Mouse (Mus musculus): Measurements from ENCODE around the gene Cdk11b. TPM values are rescaled to one million over a fixed set of nuclear protein-coding genes. Genes with fewer than 3 reads are reported as not detected.

The Cdk11b gene
- polyA plus RNA-seq, 1 experiment from 2014 or later = 71.2 TPM

DNA sequence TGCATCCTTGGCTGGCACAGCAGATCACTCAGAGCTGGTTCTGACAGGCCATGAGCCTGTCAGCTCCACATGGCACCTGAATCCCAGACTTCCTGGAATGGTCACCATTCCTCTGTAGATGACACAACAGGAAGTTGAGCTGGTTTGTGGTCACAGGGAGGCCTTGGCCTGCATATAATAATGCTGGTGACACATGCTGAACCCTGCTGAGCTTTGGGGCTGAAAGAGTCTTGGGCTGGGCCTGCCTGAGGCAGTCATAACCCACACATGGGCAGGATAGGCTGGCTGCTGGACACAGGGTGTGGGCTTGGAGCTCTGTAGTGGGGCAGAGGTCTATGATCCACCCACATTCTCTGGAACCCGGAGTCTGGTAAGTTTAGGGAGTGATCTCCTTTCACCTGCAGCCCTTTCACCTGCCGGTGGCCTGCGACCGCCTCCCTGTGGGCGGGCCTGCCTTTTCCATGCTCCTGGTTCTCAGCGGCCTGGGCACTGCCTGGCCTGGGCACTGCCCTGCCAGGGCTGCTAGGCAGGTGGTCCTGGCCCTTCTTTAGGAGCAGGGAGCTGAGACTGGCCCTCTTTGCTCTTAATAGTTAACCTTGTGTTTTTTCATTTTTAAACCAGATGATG is 42.3 kb upstream of the Cdk11b start:
- H3K4me3 ChIP-seq (ENCODE audit: low read depth, low read length) = no peak overlapping the region
- H3K9me3 ChIP-seq (replicated peaks; ENCODE audit: control insufficient read depth, low read length) = no peaks in the 10 kb centered on the region
- no peaks in the 10 kb centered on the region for H3K27me3 ChIP-seq (ENCODE audit: control insufficient read depth, insufficient read depth, low read length)
- no peaks in the 10 kb centered on the region for H3K4me1 ChIP-seq (ENCODE audit: control insufficient read depth, insufficient read depth, low read length)
- no peak overlapping the region for H3K27ac ChIP-seq (replicated peaks; ENCODE audit: low read depth, low read length)
- peaks cover 7% of the 10 kb centered on the region for H3K36me3 ChIP-seq (replicated peaks; ENCODE audit: control insufficient read depth, insufficient read depth, low read depth, low read length)
- H3K9ac ChIP-seq (replicated peaks; ENCODE audit: low read length) = no peak overlapping the region
- H3K4me2 ChIP-seq (ENCODE audit: low read depth, low read length) = no peak overlapping the region
- WGBS = 93% methylated on average over 6 of the region's 6 CpGs
- ATAC-seq (replicated peaks; ENCODE audit: insufficient number of reproducible peaks, low FRiP score, low TSS enrichment, low read depth) (no peak), DNase-seq (ENCODE audit: low spot score) (no peak)

DNA sequence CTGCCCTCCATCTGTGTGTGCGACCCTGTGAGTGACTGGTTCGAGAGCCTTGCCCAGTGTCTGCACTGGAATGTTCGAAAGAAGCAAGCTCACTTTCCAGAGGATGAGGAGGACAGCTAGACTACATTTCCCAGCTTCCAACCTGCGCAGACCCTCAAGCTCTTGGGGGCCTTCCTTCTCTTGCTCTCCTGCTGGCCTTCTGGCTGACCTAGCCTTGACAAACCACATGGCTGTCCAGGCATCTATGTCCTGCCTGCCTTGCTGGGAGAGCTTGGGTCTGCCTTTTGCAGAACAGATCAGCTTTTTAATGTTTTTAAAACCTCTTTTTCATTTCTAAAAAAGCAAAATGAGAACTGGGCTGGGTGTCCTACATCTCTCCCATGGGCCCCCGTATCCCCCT is 35.3 kb upstream of the Cdk11b start:
- H3K36me3 ChIP-seq (replicated peaks; ENCODE audit: control insufficient read depth, insufficient read depth, low read depth, low read length) = peaks cover 15% of the 10 kb centered on the region
- H3K4me3 ChIP-seq (ENCODE audit: low read depth, low read length) = no peak overlapping the region
- no peaks in the 10 kb centered on the region for H3K4me1 ChIP-seq (ENCODE audit: control insufficient read depth, insufficient read depth, low read length)
- H3K27me3 ChIP-seq (ENCODE audit: control insufficient read depth, insufficient read depth, low read length) = no peaks in the 10 kb centered on the region
- H3K9ac ChIP-seq (replicated peaks; ENCODE audit: low read length) = no peak overlapping the region
- ATAC-seq (replicated peaks; ENCODE audit: insufficient number of reproducible peaks, low FRiP score, low TSS enrichment, low read depth) = no peak
- whole genome bisulfite sequencing = 84% methylated on average over 5 of the region's 5 CpGs
- H3K27ac ChIP-seq (replicated peaks; ENCODE audit: low read depth, low read length) = no peak overlapping the region
- no peak for DNase-seq (ENCODE audit: low spot score)
- H3K4me2 ChIP-seq (ENCODE audit: low read depth, low read length) = no peak overlapping the region
- H3K9me3 ChIP-seq (replicated peaks; ENCODE audit: control insufficient read depth, low read length) = no peaks in the 10 kb centered on the region

DNA sequence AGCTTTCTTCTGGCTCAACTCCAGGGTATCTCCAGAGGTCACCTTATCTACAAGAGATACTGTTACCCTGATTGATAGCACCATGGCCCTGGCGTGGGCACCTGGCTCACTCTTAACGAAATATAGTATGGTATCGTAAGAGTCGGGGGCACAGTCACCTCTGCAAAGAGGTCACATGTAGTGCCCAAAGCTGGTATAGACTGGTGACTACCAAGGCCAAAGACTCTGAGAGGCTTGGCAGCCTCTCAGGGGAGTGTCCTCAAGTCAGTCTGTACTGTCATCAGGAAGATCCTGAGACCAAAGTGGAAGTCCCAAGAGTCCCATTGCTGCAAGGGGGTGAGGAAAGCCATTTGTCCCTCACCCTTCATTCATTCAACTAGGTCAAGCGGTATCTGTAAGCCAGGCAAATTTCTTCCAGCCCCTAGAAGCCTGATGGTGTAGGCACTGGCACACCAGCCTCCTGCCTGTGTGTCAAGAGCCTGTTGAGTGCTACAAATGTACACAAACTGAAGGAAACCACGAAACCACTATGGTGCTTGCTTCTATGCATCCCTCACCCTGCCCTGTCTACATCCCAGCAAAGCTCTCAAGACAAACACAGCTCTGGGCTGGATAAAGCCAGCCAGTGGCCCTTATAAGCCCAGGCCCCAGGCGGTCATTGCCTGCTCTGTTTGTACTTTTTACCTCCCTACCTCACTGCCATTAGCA is 33.5 kb upstream of the Cdk11b start:
- no peak overlapping the region for H3K4me2 ChIP-seq (ENCODE audit: low read depth, low read length)
- 86% methylated on average over 7 of the region's 7 CpGs for WGBS
- no peaks in the 10 kb centered on the region for H3K4me1 ChIP-seq (ENCODE audit: control insufficient read depth, insufficient read depth, low read length)
- no peaks in the 10 kb centered on the region for H3K27me3 ChIP-seq (ENCODE audit: control insufficient read depth, insufficient read depth, low read length)
- no peak overlapping the region for H3K27ac ChIP-seq (replicated peaks; ENCODE audit: low read depth, low read length)
- ATAC-seq (replicated peaks; ENCODE audit: insufficient number of reproducible peaks, low FRiP score, low TSS enrichment, low read depth) = no peak
- H3K4me3 ChIP-seq (ENCODE audit: low read depth, low read length) = no peak overlapping the region
- no peak overlapping the region for H3K9ac ChIP-seq (replicated peaks; ENCODE audit: low read length)
- H3K36me3 ChIP-seq (replicated peaks; ENCODE audit: control insufficient read depth, insufficient read depth, low read depth, low read length) = peaks cover 11% of the 10 kb centered on the region
- H3K9me3 ChIP-seq (replicated peaks; ENCODE audit: control insufficient read depth, low read length) = no peaks in the 10 kb centered on the region
- DNase-seq (ENCODE audit: low spot score) = no peak

DNA sequence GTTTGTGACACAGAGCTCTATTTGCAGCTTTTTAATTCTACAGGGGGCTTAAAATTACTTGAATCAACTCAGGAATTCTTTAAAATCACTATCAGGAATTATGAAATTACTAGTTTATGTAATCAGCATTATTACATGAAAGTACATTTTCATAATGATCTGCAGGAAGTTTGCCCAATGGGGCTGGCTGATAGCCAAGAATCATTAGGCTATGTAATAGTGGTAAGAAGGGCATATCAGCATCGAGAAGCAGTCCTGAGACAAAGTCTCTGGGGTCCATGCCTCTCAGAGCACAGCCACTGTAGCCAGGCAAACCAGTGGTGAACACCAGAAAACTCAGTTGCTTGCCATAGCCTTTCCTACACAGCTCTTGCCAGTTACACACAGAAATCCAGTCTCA is 30.9 kb upstream of the Cdk11b start:
- no peaks in the 10 kb centered on the region for H3K9me3 ChIP-seq (replicated peaks; ENCODE audit: control insufficient read depth, low read length)
- H3K27ac ChIP-seq (replicated peaks; ENCODE audit: low read depth, low read length) = no peak overlapping the region
- H3K4me1 ChIP-seq (ENCODE audit: control insufficient read depth, insufficient read depth, low read length) = no peaks in the 10 kb centered on the region
- 64% methylated on average over 1 of the region's 1 CpGs for WGBS
- H3K9ac ChIP-seq (replicated peaks; ENCODE audit: low read length) = no peak overlapping the region
- ATAC-seq (replicated peaks; ENCODE audit: insufficient number of reproducible peaks, low FRiP score, low TSS enrichment, low read depth) (no peak), DNase-seq (ENCODE audit: low spot score) (no peak)
- no peak overlapping the region for H3K4me2 ChIP-seq (ENCODE audit: low read depth, low read length)
- no peak overlapping the region for H3K4me3 ChIP-seq (ENCODE audit: low read depth, low read length)
- peaks cover 5% of the 10 kb centered on the region for H3K36me3 ChIP-seq (replicated peaks; ENCODE audit: control insufficient read depth, insufficient read depth, low read depth, low read length)
- H3K27me3 ChIP-seq (ENCODE audit: control insufficient read depth, insufficient read depth, low read length) = no peaks in the 10 kb centered on the region

DNA sequence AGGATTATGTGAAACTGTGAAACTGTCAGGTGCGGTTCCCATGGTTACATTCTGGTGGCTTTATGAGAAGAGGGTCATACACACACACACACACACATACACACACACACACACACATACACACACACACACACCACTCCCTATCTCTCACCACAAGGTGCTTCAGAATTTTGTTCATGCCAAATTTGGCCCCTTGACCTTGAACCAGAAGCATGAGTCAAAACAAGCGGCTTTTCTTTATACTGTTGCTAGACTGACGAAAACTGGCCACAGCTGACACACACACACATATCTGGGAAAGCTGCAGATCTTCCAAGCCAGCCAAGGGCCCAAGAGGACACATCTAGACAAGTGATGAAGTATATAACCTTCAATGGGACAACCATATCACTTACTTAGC is 28.9 kb upstream of the Cdk11b start:
- H3K36me3 ChIP-seq (replicated peaks; ENCODE audit: control insufficient read depth, insufficient read depth, low read depth, low read length) = no peaks in the 10 kb centered on the region
- no peak overlapping the region for H3K4me3 ChIP-seq (ENCODE audit: low read depth, low read length)
- DNase-seq (ENCODE audit: low spot score) (no peak), ATAC-seq (replicated peaks; ENCODE audit: insufficient number of reproducible peaks, low FRiP score, low TSS enrichment, low read depth) (no peak)
- H3K4me1 ChIP-seq (ENCODE audit: control insufficient read depth, insufficient read depth, low read length) = no peaks in the 10 kb centered on the region
- no peaks in the 10 kb centered on the region for H3K27me3 ChIP-seq (ENCODE audit: control insufficient read depth, insufficient read depth, low read length)
- no peaks in the 10 kb centered on the region for H3K9me3 ChIP-seq (replicated peaks; ENCODE audit: control insufficient read depth, low read length)
- H3K4me2 ChIP-seq (ENCODE audit: low read depth, low read length) = no peak overlapping the region
- H3K9ac ChIP-seq (replicated peaks; ENCODE audit: low read length) = no peak overlapping the region
- WGBS = 80% methylated on average over 3 of the region's 3 CpGs
- H3K27ac ChIP-seq (replicated peaks; ENCODE audit: low read depth, low read length) = no peak overlapping the region

DNA sequence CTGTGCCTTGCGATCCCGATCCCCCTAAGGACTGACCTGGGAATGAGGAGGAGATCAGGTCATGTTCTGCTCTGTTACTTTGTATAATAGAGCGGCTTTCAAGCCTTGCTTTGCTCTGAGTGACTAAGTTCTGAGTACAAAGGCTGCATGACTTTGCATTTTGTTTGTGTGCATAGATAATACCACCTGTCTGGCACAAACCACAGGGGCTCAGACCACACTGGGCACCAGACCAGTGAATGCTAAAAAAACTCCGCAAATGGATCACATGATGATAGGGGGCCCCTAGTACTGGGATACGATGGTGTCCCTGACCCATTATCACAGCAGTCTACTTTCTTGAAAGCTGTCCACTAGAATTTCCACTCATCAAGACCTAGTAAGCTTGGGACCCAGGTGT is 28.0 kb upstream of the Cdk11b start:
- Histone ChIP-seq H3K9ac (replicated peaks; ENCODE audit: low read length) (no peak overlapping the region), H3K4me1 (ENCODE audit: control insufficient read depth, insufficient read depth, low read length) (no peaks in the 10 kb centered on the region), H3K36me3 (replicated peaks; ENCODE audit: control insufficient read depth, insufficient read depth, low read depth, low read length) (no peaks in the 10 kb centered on the region), H3K4me2 (ENCODE audit: low read depth, low read length) (no peak overlapping the region), H3K27me3 (ENCODE audit: control insufficient read depth, insufficient read depth, low read length) (no peaks in the 10 kb centered on the region), H3K9me3 (replicated peaks; ENCODE audit: control insufficient read depth, low read length) (no peaks in the 10 kb centered on the region), H3K27ac (replicated peaks; ENCODE audit: low read depth, low read length) (no peak overlapping the region), H3K4me3 (ENCODE audit: low read depth, low read length) (no peak overlapping the region)
- DNase-seq (ENCODE audit: low spot score) (no peak), ATAC-seq (replicated peaks; ENCODE audit: insufficient number of reproducible peaks, low FRiP score, low TSS enrichment, low read depth) (no peak)
- WGBS = 85% methylated on average over 5 of the region's 5 CpGs

DNA sequence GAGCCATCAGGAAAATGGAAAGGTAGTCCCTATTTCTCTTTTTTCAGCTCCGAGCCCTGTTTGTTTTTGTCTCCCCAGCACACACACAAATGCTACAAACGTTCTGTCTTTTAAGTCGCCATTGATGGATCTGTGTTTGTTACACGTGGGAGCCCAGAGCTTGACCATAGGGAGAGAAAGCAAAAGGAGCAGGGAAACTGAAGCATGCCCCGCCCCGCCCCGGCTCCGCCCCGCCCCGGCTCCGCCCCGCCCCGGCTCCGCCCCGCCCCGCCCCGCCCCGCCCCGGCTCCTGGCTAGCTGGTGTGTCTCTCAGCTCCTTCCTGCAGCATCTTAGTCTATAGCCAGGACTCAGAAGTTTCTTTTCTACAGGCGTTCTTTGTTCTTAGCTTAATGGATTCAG is 26.1 kb upstream of the Cdk11b start:
- Histone ChIP-seq H3K4me1 (ENCODE audit: control insufficient read depth, insufficient read depth, low read length) (no peaks in the 10 kb centered on the region), H3K4me3 (ENCODE audit: low read depth, low read length) (no peak overlapping the region), H3K36me3 (replicated peaks; ENCODE audit: control insufficient read depth, insufficient read depth, low read depth, low read length) (no peaks in the 10 kb centered on the region), H3K4me2 (ENCODE audit: low read depth, low read length) (no peak overlapping the region), H3K27me3 (ENCODE audit: control insufficient read depth, insufficient read depth, low read length) (no peaks in the 10 kb centered on the region), H3K9me3 (replicated peaks; ENCODE audit: control insufficient read depth, low read length) (no peaks in the 10 kb centered on the region), H3K9ac (replicated peaks; ENCODE audit: low read length) (no peak overlapping the region), H3K27ac (replicated peaks; ENCODE audit: low read depth, low read length) (no peak overlapping the region)
- ATAC-seq (replicated peaks; ENCODE audit: insufficient number of reproducible peaks, low FRiP score, low TSS enrichment, low read depth) (no peak), DNase-seq (ENCODE audit: low spot score) (no peak)
- 26% methylated on average over 8 of the region's 20 CpGs for WGBS

Data from embryonic facial prominence, embryonic 11.5 days (tissue).